Mouse (Mus musculus): ENCODE results near the gene S1pr5. TPM values are rescaled to one million over a fixed set of nuclear protein-coding genes. Genes with fewer than 3 reads are reported as not detected.
"Not testable (repeated sequence)": the region's sequence is repeated elsewhere in the genome, so short reads cannot be mapped to it uniquely, and the experiment has no call there.

Gene S1pr5
- polyA plus RNA-seq, 1 experiment from 2014 or later: 0.10 TPM

- Histone ChIP-seq H3K9ac (peak within 1 kb of the TSS; percentile 98), H3K27me3 (replicated peaks) (no peaks in the 10 kb centered on the region), H3K4me3 (peak within 1 kb of the TSS; percentile 98), H3K4me2 (peak within 1 kb of the TSS; percentile 83), H3K36me3 (peaks cover 39% of the 10 kb centered on the region), H3K27ac (peak within 1 kb of the TSS; percentile 100), H3K4me1 (peaks cover 69% of the 10 kb centered on the region), H3K9me3 (replicated peaks) (no peaks in the 10 kb centered on the region)
- ATAC-seq: peak; percentile 92
- under 1% methylated on average over 49 of the region's 49 CpGs for WGBS (ENCODE audit: insufficient replicate concordance)
Observed at GRCm38 (mm10) chr9:21265000-21265561, 16.8 kb upstream of the S1pr5 start, which contains the start of gene Atg4d. Gene Atg4d (plus strand): TSS chr9:21265293.

- H3K4me2 ChIP-seq: peak overlapping the region; percentile 83
- H3K27ac ChIP-seq: peak overlapping the region; percentile 100
- peak overlapping the region; percentile 73 for H3K9ac ChIP-seq
- WGBS (ENCODE audit: insufficient replicate concordance): 9% methylated on average over 17 of the region's 17 CpGs
- no peaks in the 10 kb centered on the region for H3K27me3 ChIP-seq (replicated peaks)
- peak overlapping the region; percentile 98 for H3K4me3 ChIP-seq
- peaks cover 32% of the 10 kb centered on the region for H3K36me3 ChIP-seq
- H3K9me3 ChIP-seq (replicated peaks): no peaks in the 10 kb centered on the region
- peak; percentile 81 for ATAC-seq
- H3K4me1 ChIP-seq: peaks cover 69% of the 10 kb centered on the region
Observed at GRCm38 (mm10) chr9:21264272-21264999, 16.2 kb upstream of the S1pr5 start.

- no peak for ATAC-seq
- H3K9me3 ChIP-seq (replicated peaks): no peaks in the 10 kb centered on the region
- WGBS (ENCODE audit: insufficient replicate concordance): 35% methylated on average over 2 of the region's 2 CpGs
- H3K27me3 ChIP-seq (replicated peaks): 0 out of 2 replicates have a peak, but pooled peaks cover 8% of the 10 kb centered on the region
- H3K4me1 ChIP-seq: peaks cover 48% of the 10 kb centered on the region
- no peak overlapping the region for H3K27ac ChIP-seq
- H3K9ac ChIP-seq: no peak overlapping the region
- H3K4me3 ChIP-seq: no peak overlapping the region
- peaks cover 6% of the 10 kb centered on the region for H3K36me3 ChIP-seq
- H3K4me2 ChIP-seq: no peak overlapping the region
Observed at GRCm38 (mm10) chr9:21261831-21262230, 13.6 kb upstream of the S1pr5 start.

- no peak overlapping the region for H3K27ac ChIP-seq
- H3K27me3 ChIP-seq (replicated peaks): 0 out of 2 replicates have a peak, but pooled peaks cover 8% of the 10 kb centered on the region
- WGBS (ENCODE audit: insufficient replicate concordance): 56% methylated on average over 6 of the region's 6 CpGs
- peaks cover 36% of the 10 kb centered on the region for H3K4me1 ChIP-seq
- H3K36me3 ChIP-seq: no peaks in the 10 kb centered on the region
- H3K9me3 ChIP-seq (replicated peaks): no peaks in the 10 kb centered on the region
- no peak overlapping the region for H3K4me3 ChIP-seq
- ATAC-seq: no peak
- H3K9ac ChIP-seq: no peak overlapping the region
- no peak overlapping the region for H3K4me2 ChIP-seq
Observed at GRCm38 (mm10) chr9:21260491-21261040, 12.3 kb upstream of the S1pr5 start.

GRCm38 (mm10) chr9:21256349-21256748 lies 8.1 kb upstream of the S1pr5 start:
- H3K27me3 ChIP-seq (replicated peaks): peaks cover 37% of the 10 kb centered on the region
- not testable (repeated sequence) for H3K4me3 ChIP-seq; H3K4me1 ChIP-seq; ATAC-seq; H3K36me3 ChIP-seq; H3K9ac ChIP-seq; H3K27ac ChIP-seq; H3K4me2 ChIP-seq; H3K9me3 ChIP-seq (replicated peaks)
- WGBS (ENCODE audit: insufficient replicate concordance): 50% methylated on average over 4 of the region's 4 CpGs

GRCm38 (mm10) chr9:21254690-21255089 lies 6.4 kb upstream of the S1pr5 start:
- peaks cover 54% of the 10 kb centered on the region for H3K27me3 ChIP-seq (replicated peaks)
- H3K9me3 ChIP-seq (replicated peaks): no peaks in the 10 kb centered on the region
- H3K4me2 ChIP-seq: no peak overlapping the region
- no peak overlapping the region for H3K27ac ChIP-seq
- no peak overlapping the region for H3K4me3 ChIP-seq
- no peak overlapping the region for H3K9ac ChIP-seq
- H3K36me3 ChIP-seq: no peaks in the 10 kb centered on the region
- peaks cover 9% of the 10 kb centered on the region; the same call in 1 of the 2 replicates for H3K4me1 ChIP-seq
- ATAC-seq: no peak

GRCm38 (mm10) chr9:21251116-21251735 lies 3.0 kb upstream of the S1pr5 start:
- Histone ChIP-seq H3K36me3 (no peaks in the 10 kb centered on the region), H3K4me1 (peaks cover 19% of the 10 kb centered on the region), H3K9ac (no peak overlapping the region), H3K4me3 (no peak overlapping the region), H3K27ac (no peak overlapping the region), H3K27me3 (replicated peaks) (peaks cover 80% of the 10 kb centered on the region), H3K9me3 (replicated peaks) (no peaks in the 10 kb centered on the region), H3K4me2 (no peak overlapping the region)
- WGBS (ENCODE audit: insufficient replicate concordance): 65% methylated on average over 13 of the region's 13 CpGs
- no peak for ATAC-seq

- Histone ChIP-seq H3K36me3 (no peaks in the 10 kb centered on the region), H3K9me3 (replicated peaks) (no peaks in the 10 kb centered on the region), H3K27ac (no peak overlapping the region), H3K9ac (no peak overlapping the region), H3K27me3 (replicated peaks) (peaks cover 87% of the 10 kb centered on the region), H3K4me1 (peaks cover 19% of the 10 kb centered on the region), H3K4me3 (no peak overlapping the region), H3K4me2 (no peak overlapping the region)
- 48% methylated on average over 2 of the region's 2 CpGs for WGBS (ENCODE audit: insufficient replicate concordance)
- no peak for ATAC-seq
Observed at GRCm38 (mm10) chr9:21250509-21250908, 2.3 kb upstream of the S1pr5 start.

GRCm38 (mm10) chr9:21249629-21250508 lies 1.6 kb upstream of the S1pr5 start:
- Histone ChIP-seq H3K27ac (no peak overlapping the region), H3K9me3 (replicated peaks) (no peaks in the 10 kb centered on the region), H3K4me2 (no peak overlapping the region), H3K9ac (no peak overlapping the region), H3K27me3 (replicated peaks) (peaks cover 92% of the 10 kb centered on the region), H3K4me1 (peaks cover 22% of the 10 kb centered on the region), H3K36me3 (no peaks in the 10 kb centered on the region), H3K4me3 (no peak overlapping the region)
- ATAC-seq: peak; percentile 51
- WGBS (ENCODE audit: insufficient replicate concordance): 18% methylated on average over 17 of the region's 17 CpGs

- Histone ChIP-seq H3K27ac (no peak overlapping the region), H3K27me3 (replicated peaks) (peaks cover 98% of the 10 kb centered on the region), H3K4me2 (no peak overlapping the region), H3K9me3 (replicated peaks) (0 out of 2 replicates have a peak, but pooled peaks cover 4% of the 10 kb centered on the region), H3K4me3 (no peak overlapping the region), H3K9ac (no peak overlapping the region), H3K4me1 (peaks cover 34% of the 10 kb centered on the region), H3K36me3 (no peaks in the 10 kb centered on the region)
- 74% methylated on average over 1 of the region's 1 CpGs for WGBS (ENCODE audit: insufficient replicate concordance)
- no peak for ATAC-seq
Observed at GRCm38 (mm10) chr9:21246342-21246741, 1.9 kb downstream of the S1pr5 start.

- ATAC-seq: no peak
- Histone ChIP-seq H3K9ac (no peak overlapping the region), H3K4me1 (peaks cover 35% of the 10 kb centered on the region), H3K27me3 (replicated peaks) (peaks cover 86% of the 10 kb centered on the region), H3K36me3 (no peaks in the 10 kb centered on the region), H3K4me2 (peak overlapping the region; percentile 68), H3K4me3 (peak overlapping the region; percentile 39), H3K27ac (no peak overlapping the region), H3K9me3 (replicated peaks) (0 out of 2 replicates have a peak, but pooled peaks cover 4% of the 10 kb centered on the region)
- 5% methylated on average over 16 of the region's 16 CpGs for WGBS (ENCODE audit: insufficient replicate concordance)
Observed at GRCm38 (mm10) chr9:21245113-21245487, 3.1 kb downstream of the S1pr5 start.

Data from liver, embryonic 12.5 days (tissue).